Mouse (Mus musculus): ENCODE results near the gene Gm49333. TPM values are rescaled to one million over a fixed set of nuclear protein-coding genes. Genes with fewer than 3 reads are reported as not detected.
A peak's percentile ranks its signal among the peaks of the same experiment; 100 is the strongest.

The Gm49333 gene
- polyA plus RNA-seq, 1 experiment from 2014 or later, result not detected

DNA sequence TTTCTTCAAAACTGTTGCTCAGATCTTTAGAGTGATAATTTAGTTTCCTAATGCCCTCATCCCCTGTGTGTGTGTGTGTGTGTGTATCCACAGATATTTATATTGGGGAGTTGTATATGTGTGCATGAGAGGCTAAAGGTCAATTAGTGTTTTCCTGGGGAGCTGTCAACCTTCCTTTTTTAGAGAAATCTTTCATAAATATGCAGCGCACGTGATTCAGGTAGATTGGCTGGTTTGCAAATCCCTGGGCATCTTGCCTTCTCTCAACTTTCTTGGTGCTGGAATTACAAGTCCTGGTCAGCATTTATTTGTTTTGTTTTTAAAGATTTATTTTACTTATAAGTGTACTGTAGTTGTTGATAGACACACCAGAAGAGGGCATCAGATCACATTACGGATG, 58.9 kb downstream of the Gm49333 start:
- ATAC-seq (replicated peaks; ENCODE audit: low FRiP score, low read depth), result no peak
- no peak for TF ChIP-seq CTCF (IDR thresholded peaks at IDR 0.05; ENCODE audit: low read depth)
- no peaks in the 10 kb centered on the region for H3K27me3 ChIP-seq (ENCODE audit: insufficient read depth, low read length)
- 80% methylated on average over 3 of the region's 3 CpGs for WGBS
- H3K4me3 ChIP-seq (replicated peaks; ENCODE audit: low read depth, low read length), result no peak overlapping the region
- H3K36me3 ChIP-seq (ENCODE audit: insufficient read depth, low read length), result peaks cover 9% of the 10 kb centered on the region; the same call in 1 of the 2 replicates
- H3K9me3 ChIP-seq (replicated peaks; ENCODE audit: low read length), result no peaks in the 10 kb centered on the region
- no peak overlapping the region for H3K4me2 ChIP-seq (ENCODE audit: low read length)
- H3K9ac ChIP-seq (ENCODE audit: low read depth, low read length), result no peak overlapping the region
- DNase-seq (ENCODE audit: low spot score), result no peak
- no peak overlapping the region for H3K27ac ChIP-seq
- H3K4me1 ChIP-seq (replicated peaks; ENCODE audit: insufficient read depth, low read length), result peaks cover 7% of the 10 kb centered on the region; the same call in 1 of the 2 replicates

DNA sequence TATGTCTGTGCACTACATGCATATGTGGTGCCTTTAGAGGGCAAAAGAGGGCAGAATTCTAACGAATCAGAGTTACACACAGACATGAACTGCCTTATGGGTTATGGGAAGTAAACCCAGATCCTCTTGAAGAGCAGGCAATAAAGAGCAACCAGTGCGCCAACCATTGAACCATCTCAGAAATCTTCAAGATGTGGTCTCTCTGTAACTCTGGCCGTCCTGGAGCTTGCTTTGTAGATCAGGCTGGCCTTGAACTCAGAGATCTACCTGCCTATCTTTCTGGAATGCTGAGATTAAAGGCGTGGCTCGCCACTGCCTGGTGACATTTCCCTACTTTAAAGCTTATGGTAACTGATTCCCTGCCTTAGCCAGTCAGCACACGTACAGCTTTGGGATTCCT, 60.5 kb downstream of the Gm49333 start:
- peak overlapping the region; percentile 47; the same call in 1 of the 2 replicates for H3K27ac ChIP-seq
- no peak for ATAC-seq (replicated peaks; ENCODE audit: low FRiP score, low read depth)

DNA sequence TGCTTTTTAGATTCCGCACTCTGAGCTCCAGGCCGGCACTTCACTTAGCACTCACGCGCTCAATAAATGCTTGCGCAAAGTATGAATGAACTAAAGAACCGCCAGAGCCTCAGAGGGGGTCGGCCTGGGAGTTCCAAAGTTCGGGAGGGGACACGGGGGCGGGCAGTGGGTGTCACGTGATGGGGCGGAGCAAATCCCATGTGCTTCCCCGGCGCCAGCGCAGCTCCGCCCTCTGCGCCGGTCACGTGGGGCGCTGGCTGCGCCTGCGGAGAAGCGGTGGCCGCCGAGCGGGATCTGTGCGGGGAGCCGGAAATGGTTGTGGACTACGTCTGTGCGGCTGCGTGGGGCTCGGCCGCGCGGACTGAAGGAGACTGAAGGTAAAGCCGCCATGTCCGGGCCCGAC, 61.1 kb downstream of the Gm49333 start:
- peak overlapping the region; percentile 97 for H3K9ac ChIP-seq (ENCODE audit: low read depth, low read length)
- H3K4me3 ChIP-seq (replicated peaks; ENCODE audit: low read depth, low read length), result peak overlapping the region; percentile 95
- DNase-seq (ENCODE audit: low spot score) (peak; percentile 97), ATAC-seq (replicated peaks; ENCODE audit: low FRiP score, low read depth) (peak; percentile 92)
- WGBS, result under 1% methylated on average over 32 of the region's 38 CpGs
- peak overlapping the region; percentile 67 for H3K4me2 ChIP-seq (ENCODE audit: low read length)
- H3K36me3 ChIP-seq (ENCODE audit: insufficient read depth, low read length), result peaks cover 27% of the 10 kb centered on the region
- no peak for TF ChIP-seq CTCF (IDR thresholded peaks at IDR 0.05; ENCODE audit: low read depth)
- H3K27ac ChIP-seq, result peak overlapping the region; percentile 97
- H3K27me3 ChIP-seq (ENCODE audit: insufficient read depth, low read length), result no peaks in the 10 kb centered on the region
- no peaks in the 10 kb centered on the region for H3K9me3 ChIP-seq (replicated peaks; ENCODE audit: low read length)
- peaks cover 7% of the 10 kb centered on the region; the same call in 1 of the 2 replicates for H3K4me1 ChIP-seq (replicated peaks; ENCODE audit: insufficient read depth, low read length)

More for the DNA sequence above, 60.5 kb downstream of the Gm49333 start:
- DNase-seq (ENCODE audit: low spot score), result no peak
- peak overlapping the region; percentile 95 for H3K4me3 ChIP-seq (replicated peaks; ENCODE audit: low read depth, low read length)
- 25% methylated on average over 6 of the region's 6 CpGs for WGBS
- H3K27me3 ChIP-seq (ENCODE audit: insufficient read depth, low read length), result no peaks in the 10 kb centered on the region
- peaks cover 21% of the 10 kb centered on the region; the same call in 1 of the 2 replicates for H3K36me3 ChIP-seq (ENCODE audit: insufficient read depth, low read length)
- H3K9ac ChIP-seq (ENCODE audit: low read depth, low read length), result no peak overlapping the region
- H3K9me3 ChIP-seq (replicated peaks; ENCODE audit: low read length), result no peaks in the 10 kb centered on the region
- peak overlapping the region; percentile 67 for H3K4me2 ChIP-seq (ENCODE audit: low read length)
- TF ChIP-seq CTCF (IDR thresholded peaks at IDR 0.05; ENCODE audit: low read depth), result no peak
- peaks cover 7% of the 10 kb centered on the region; the same call in 1 of the 2 replicates for H3K4me1 ChIP-seq (replicated peaks; ENCODE audit: insufficient read depth, low read length)

DNA sequence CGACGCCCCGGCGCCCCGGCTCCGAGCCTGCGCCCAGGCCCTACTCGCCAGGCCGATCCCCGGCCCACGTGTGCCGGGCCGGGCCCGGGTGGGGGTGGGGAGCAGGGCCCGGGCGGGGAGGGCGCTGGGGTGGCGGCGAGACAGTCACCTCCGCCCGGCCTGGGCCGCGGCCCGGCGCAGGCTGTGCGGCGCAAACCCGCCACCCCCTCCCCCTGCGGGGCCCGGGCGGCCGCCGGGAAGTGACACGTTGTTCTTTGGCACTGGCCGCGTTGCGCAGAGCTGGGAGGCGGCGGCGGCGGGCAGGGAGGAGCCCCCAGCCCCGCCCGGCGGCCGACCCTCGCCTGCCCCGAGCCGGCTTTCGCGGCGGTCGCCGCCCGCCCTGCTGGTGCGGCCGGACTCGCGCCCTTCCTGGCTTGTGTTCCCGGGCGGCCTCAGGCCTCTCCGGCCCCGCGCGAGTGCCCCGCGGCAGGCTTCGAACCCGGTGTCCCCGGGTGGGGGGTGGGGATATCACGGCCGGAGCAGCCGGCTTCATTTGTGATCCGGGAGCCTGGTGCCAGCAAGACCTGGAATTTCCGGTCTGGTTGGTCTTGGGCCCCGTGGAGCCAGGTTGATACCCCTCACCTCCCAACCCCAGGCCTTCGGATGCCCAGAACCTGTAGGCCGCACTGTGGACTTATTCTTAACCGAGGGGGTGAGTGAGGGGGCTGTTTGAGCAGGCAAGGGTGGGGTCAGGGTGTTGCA, 61.7 kb downstream of the Gm49333 start:
- DNase-seq (ENCODE audit: low spot score), result peak; percentile 55
- no peak for TF ChIP-seq CTCF (IDR thresholded peaks at IDR 0.05; ENCODE audit: low read depth)
- H3K27ac ChIP-seq, result peak overlapping the region; percentile 97
- H3K9ac ChIP-seq (ENCODE audit: low read depth, low read length), result peak overlapping the region; percentile 97
- peak overlapping the region; percentile 95 for H3K4me3 ChIP-seq (replicated peaks; ENCODE audit: low read depth, low read length)
- H3K9me3 ChIP-seq (replicated peaks; ENCODE audit: low read length), result no peaks in the 10 kb centered on the region
- H3K4me1 ChIP-seq (replicated peaks; ENCODE audit: insufficient read depth, low read length), result peaks cover 7% of the 10 kb centered on the region; the same call in 1 of the 2 replicates
- peak; percentile 82 for ATAC-seq (replicated peaks; ENCODE audit: low FRiP score, low read depth)
- under 1% methylated on average over 55 of the region's 78 CpGs for WGBS
- peak overlapping the region; percentile 67 for H3K4me2 ChIP-seq (ENCODE audit: low read length)
- no peaks in the 10 kb centered on the region for H3K27me3 ChIP-seq (ENCODE audit: insufficient read depth, low read length)
- H3K36me3 ChIP-seq (ENCODE audit: insufficient read depth, low read length), result peaks cover 34% of the 10 kb centered on the region

DNA sequence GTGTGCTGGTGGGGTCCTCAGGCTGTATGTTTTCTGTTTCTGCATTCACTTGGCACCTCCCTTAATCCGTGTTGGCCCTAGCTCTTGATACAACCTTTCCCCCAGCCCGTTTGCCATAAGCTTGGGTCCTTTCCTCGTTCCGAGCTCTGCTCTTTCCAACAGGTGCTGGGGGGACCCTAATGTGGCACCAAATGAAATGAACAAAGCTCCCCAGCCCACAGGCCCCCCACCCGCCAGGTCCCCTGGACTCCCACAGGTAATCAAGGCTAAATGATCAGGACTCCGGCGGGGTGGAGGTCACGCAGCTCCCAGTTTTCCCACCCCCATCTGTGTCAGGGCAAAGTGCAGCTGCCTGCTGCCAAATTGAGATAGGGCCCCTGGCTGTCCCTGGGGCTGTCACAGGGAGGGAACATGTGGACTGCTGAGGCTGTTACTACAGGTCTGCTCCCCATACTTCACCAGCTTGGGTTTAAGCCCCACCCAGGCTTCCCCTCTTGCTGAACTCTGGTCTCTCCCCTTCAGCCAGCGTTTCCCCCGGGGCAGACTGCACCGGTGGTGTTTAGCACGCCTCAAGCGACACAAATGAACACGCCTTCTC, 62.4 kb downstream of the Gm49333 start:
- Histone ChIP-seq H3K4me3 (replicated peaks; ENCODE audit: low read depth, low read length) (peak overlapping the region; percentile 95), H3K9ac (ENCODE audit: low read depth, low read length) (peak overlapping the region; percentile 97), H3K4me1 (replicated peaks; ENCODE audit: insufficient read depth, low read length) (peaks cover 7% of the 10 kb centered on the region; the same call in 1 of the 2 replicates), H3K36me3 (ENCODE audit: insufficient read depth, low read length) (peaks cover 40% of the 10 kb centered on the region), H3K27ac (peak overlapping the region; percentile 97), H3K4me2 (ENCODE audit: low read length) (peak overlapping the region; percentile 67), H3K27me3 (ENCODE audit: insufficient read depth, low read length) (no peaks in the 10 kb centered on the region), H3K9me3 (replicated peaks; ENCODE audit: low read length) (no peaks in the 10 kb centered on the region)
- peak; percentile 15; the same call in 1 of the 2 replicates for ATAC-seq (replicated peaks; ENCODE audit: low FRiP score, low read depth)
- TF ChIP-seq CTCF (IDR thresholded peaks at IDR 0.05; ENCODE audit: low read depth), result no peak
- peak; percentile 34 for DNase-seq (ENCODE audit: low spot score)
- under 1% methylated on average over 14 of the region's 14 CpGs for WGBS

DNA sequence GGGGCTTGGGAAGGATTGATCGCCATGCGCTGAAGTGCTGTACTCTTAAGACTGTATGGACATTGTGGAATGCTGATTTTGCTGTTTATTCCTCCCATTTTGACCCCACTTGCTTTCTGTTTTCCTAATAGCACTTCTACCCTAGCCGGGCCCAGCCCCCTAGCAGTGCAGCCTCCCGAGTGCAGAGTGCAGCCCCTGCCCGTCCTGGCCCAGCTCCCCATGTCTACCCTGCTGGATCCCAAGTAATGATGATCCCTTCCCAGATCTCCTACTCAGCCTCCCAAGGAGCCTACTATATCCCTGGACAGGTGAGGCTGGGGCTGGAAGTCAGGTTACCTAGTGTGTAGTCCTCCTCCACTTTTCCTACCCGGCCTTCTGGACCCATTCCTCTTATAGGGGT, 63.8 kb downstream of the Gm49333 start:
- no peak for ATAC-seq (replicated peaks; ENCODE audit: low FRiP score, low read depth)

More for the DNA sequence above, 63.8 kb downstream of the Gm49333 start:
- Histone ChIP-seq H3K9ac (ENCODE audit: low read depth, low read length) (no peak overlapping the region), H3K4me1 (replicated peaks; ENCODE audit: insufficient read depth, low read length) (peaks cover 7% of the 10 kb centered on the region; the same call in 1 of the 2 replicates), H3K4me2 (ENCODE audit: low read length) (no peak overlapping the region), H3K27ac (no peak overlapping the region), H3K4me3 (replicated peaks; ENCODE audit: low read depth, low read length) (no peak overlapping the region), H3K27me3 (ENCODE audit: insufficient read depth, low read length) (no peaks in the 10 kb centered on the region), H3K9me3 (replicated peaks; ENCODE audit: low read length) (no peaks in the 10 kb centered on the region), H3K36me3 (ENCODE audit: insufficient read depth, low read length) (peaks cover 53% of the 10 kb centered on the region)
- WGBS, result 89% methylated on average over 6 of the region's 6 CpGs
- DNase-seq (ENCODE audit: low spot score), result no peak
- TF ChIP-seq CTCF (IDR thresholded peaks at IDR 0.05; ENCODE audit: low read depth), result no peak
